Mouse (Mus musculus): ENCODE measurements at regions not wholly inside any gene's neighbourhood (a gene's known extent, or its start where the extent isn't known, plus 50 kb on each side); places are given as distances from the start of the nearest gene placed in this dataset.

- Histone ChIP-seq H3K4me2 (replicated peaks) (no peak overlapping the region), H3K27me3 (no peaks in the 10 kb centered on the region), H3K36me3 (no peaks in the 10 kb centered on the region), H3K9ac (no peak overlapping the region), H3K9me3 (replicated peaks) (no peaks in the 10 kb centered on the region), H3K27ac (no peak overlapping the region), H3K4me1 (no peaks in the 10 kb centered on the region), H3K4me3 (no peak overlapping the region)
- WGBS = 63% methylated on average over 5 of the region's 5 CpGs
- ATAC-seq (ENCODE audit: low FRiP score) = no peak
These were observed 131.5 kb upstream of the Arhgap28 start for GRCm38 (mm10) chr17:68135436-68135835.

GRCm38 (mm10) chr17:68143307-68143706, 130.3 kb upstream of the L3mbtl4 start:
- H3K27me3 ChIP-seq = no peaks in the 10 kb centered on the region
- WGBS = 88% methylated on average over 7 of the region's 7 CpGs
- no peaks in the 10 kb centered on the region for H3K4me1 ChIP-seq
- H3K36me3 ChIP-seq = no peaks in the 10 kb centered on the region
- no peak overlapping the region for H3K9ac ChIP-seq
- H3K4me3 ChIP-seq = no peak overlapping the region
- H3K9me3 ChIP-seq (replicated peaks) = no peaks in the 10 kb centered on the region
- no peak overlapping the region for H3K4me2 ChIP-seq (replicated peaks)
- ATAC-seq (ENCODE audit: low FRiP score) = no peak
- no peak overlapping the region for H3K27ac ChIP-seq

GRCm38 (mm10) chr17:68149237-68149792, 124.3 kb upstream of the L3mbtl4 start:
- H3K27me3 ChIP-seq = no peaks in the 10 kb centered on the region
- H3K9me3 ChIP-seq (replicated peaks) = no peaks in the 10 kb centered on the region
- H3K4me3 ChIP-seq = no peak overlapping the region
- no peak for ATAC-seq (ENCODE audit: low FRiP score)
- H3K4me1 ChIP-seq = no peaks in the 10 kb centered on the region
- H3K9ac ChIP-seq = no peak overlapping the region
- H3K4me2 ChIP-seq (replicated peaks) = no peak overlapping the region
- no peak overlapping the region for H3K27ac ChIP-seq
- 89% methylated on average over 10 of the region's 10 CpGs for WGBS
- H3K36me3 ChIP-seq = no peaks in the 10 kb centered on the region

GRCm38 (mm10) chr17:68152438-68153120, 121.0 kb upstream of the L3mbtl4 start:
- Histone ChIP-seq H3K9me3 (replicated peaks) (no peaks in the 10 kb centered on the region), H3K4me2 (replicated peaks) (no peak overlapping the region), H3K9ac (no peak overlapping the region), H3K27me3 (no peaks in the 10 kb centered on the region), H3K4me3 (no peak overlapping the region), H3K27ac (no peak overlapping the region), H3K36me3 (no peaks in the 10 kb centered on the region), H3K4me1 (no peaks in the 10 kb centered on the region)
- 93% methylated on average over 11 of the region's 11 CpGs for WGBS
- ATAC-seq (ENCODE audit: low FRiP score) = no peak

- Histone ChIP-seq H3K9ac (no peak overlapping the region), H3K9me3 (replicated peaks) (no peaks in the 10 kb centered on the region), H3K27ac (no peak overlapping the region), H3K4me1 (peaks cover 3% of the 10 kb centered on the region; the same call in 1 of the 2 replicates), H3K4me3 (no peak overlapping the region), H3K36me3 (no peaks in the 10 kb centered on the region), H3K27me3 (no peaks in the 10 kb centered on the region), H3K4me2 (replicated peaks) (no peak overlapping the region)
- no peak for ATAC-seq (ENCODE audit: low FRiP score)
- 83% methylated on average over 4 of the region's 4 CpGs for WGBS
These were observed 118.7 kb upstream of the L3mbtl4 start for GRCm38 (mm10) chr17:68154879-68155278.

GRCm38 (mm10) chr17:68158172-68158651, 115.4 kb upstream of the L3mbtl4 start:
- Histone ChIP-seq H3K4me3 (no peak overlapping the region), H3K36me3 (no peaks in the 10 kb centered on the region), H3K4me1 (peaks cover 3% of the 10 kb centered on the region), H3K9me3 (replicated peaks) (no peaks in the 10 kb centered on the region), H3K27me3 (no peaks in the 10 kb centered on the region), H3K27ac (peak overlapping the region; percentile 7), H3K4me2 (replicated peaks) (0 out of 2 replicates have a peak overlapping the region, but pooled peaks have one; percentile 7), H3K9ac (no peak overlapping the region)
- 13% methylated on average over 13 of the region's 13 CpGs for WGBS
- ATAC-seq (ENCODE audit: low FRiP score) = no peak

GRCm38 (mm10) chr17:68161107-68161506, 112.5 kb upstream of the L3mbtl4 start:
- Histone ChIP-seq H3K9ac (no peak overlapping the region), H3K27me3 (no peaks in the 10 kb centered on the region), H3K4me1 (peaks cover 6% of the 10 kb centered on the region), H3K27ac (no peak overlapping the region), H3K4me3 (no peak overlapping the region), H3K36me3 (no peaks in the 10 kb centered on the region), H3K9me3 (replicated peaks) (no peaks in the 10 kb centered on the region), H3K4me2 (replicated peaks) (no peak overlapping the region)
- WGBS = 76% methylated on average over 2 of the region's 2 CpGs
- ATAC-seq (ENCODE audit: low FRiP score) = no peak

- WGBS = 40% methylated on average over 4 of the region's 4 CpGs
- Histone ChIP-seq H3K4me1 (peaks cover 3% of the 10 kb centered on the region; the same call in 1 of the 2 replicates), H3K9me3 (replicated peaks) (no peaks in the 10 kb centered on the region), H3K27ac (no peak overlapping the region), H3K36me3 (no peaks in the 10 kb centered on the region), H3K9ac (no peak overlapping the region), H3K27me3 (no peaks in the 10 kb centered on the region), H3K4me2 (replicated peaks) (no peak overlapping the region), H3K4me3 (no peak overlapping the region)
- ATAC-seq (ENCODE audit: low FRiP score) = no peak
These were observed 110.1 kb upstream of the L3mbtl4 start for GRCm38 (mm10) chr17:68163545-68163944.

GRCm38 (mm10) chr17:68164666-68165065, 108.9 kb upstream of the L3mbtl4 start:
- no peaks in the 10 kb centered on the region for H3K9me3 ChIP-seq (replicated peaks)
- H3K27ac ChIP-seq = no peak overlapping the region
- no peak for ATAC-seq (ENCODE audit: low FRiP score)
- H3K4me2 ChIP-seq (replicated peaks) = no peak overlapping the region
- no peaks in the 10 kb centered on the region for H3K36me3 ChIP-seq
- H3K4me1 ChIP-seq = peaks cover 3% of the 10 kb centered on the region; the same call in 1 of the 2 replicates
- no peak overlapping the region for H3K4me3 ChIP-seq
- H3K27me3 ChIP-seq = no peaks in the 10 kb centered on the region
- 80% methylated on average over 2 of the region's 2 CpGs for whole genome bisulfite sequencing
- H3K9ac ChIP-seq = no peak overlapping the region

GRCm38 (mm10) chr17:68165171-68165825, 108.3 kb upstream of the L3mbtl4 start:
- Histone ChIP-seq H3K27ac (no peak overlapping the region), H3K9ac (no peak overlapping the region), H3K36me3 (no peaks in the 10 kb centered on the region), H3K4me2 (replicated peaks) (no peak overlapping the region), H3K27me3 (no peaks in the 10 kb centered on the region), H3K4me3 (no peak overlapping the region), H3K4me1 (peaks cover 3% of the 10 kb centered on the region; the same call in 1 of the 2 replicates), H3K9me3 (replicated peaks) (no peaks in the 10 kb centered on the region)
- WGBS = 73% methylated on average over 15 of the region's 15 CpGs
- ATAC-seq (ENCODE audit: low FRiP score) = no peak

GRCm38 (mm10) chr17:68166397-68166796, 107.2 kb upstream of the L3mbtl4 start:
- peaks cover 3% of the 10 kb centered on the region; the same call in 1 of the 2 replicates for H3K4me1 ChIP-seq
- no peaks in the 10 kb centered on the region for H3K36me3 ChIP-seq
- no peak overlapping the region for H3K4me2 ChIP-seq (replicated peaks)
- H3K27ac ChIP-seq = no peak overlapping the region
- H3K27me3 ChIP-seq = no peaks in the 10 kb centered on the region
- no peak overlapping the region for H3K4me3 ChIP-seq
- WGBS = 81% methylated on average over 4 of the region's 4 CpGs
- ATAC-seq (ENCODE audit: low FRiP score) = no peak
- no peak overlapping the region for H3K9ac ChIP-seq
- no peaks in the 10 kb centered on the region for H3K9me3 ChIP-seq (replicated peaks)

- Histone ChIP-seq H3K27ac (no peak overlapping the region), H3K27me3 (no peaks in the 10 kb centered on the region), H3K4me3 (no peak overlapping the region), H3K9ac (no peak overlapping the region), H3K4me1 (no peaks in the 10 kb centered on the region), H3K9me3 (replicated peaks) (no peaks in the 10 kb centered on the region), H3K4me2 (replicated peaks) (no peak overlapping the region), H3K36me3 (no peaks in the 10 kb centered on the region)
- WGBS = 89% methylated on average over 7 of the region's 7 CpGs
- ATAC-seq (ENCODE audit: low FRiP score) = no peak
These were observed 100.8 kb upstream of the L3mbtl4 start for GRCm38 (mm10) chr17:68172838-68173237.
